Mouse (Mus musculus) forebrain, embryonic 14.5 days (tissue): ENCODE measurements around the gene Fkrp. TPM values are rescaled to one million over a fixed set of nuclear protein-coding genes. Genes with fewer than 3 reads are reported as not detected.

ENCODE experiments used
- ATAC-seq: fragments of 200-750 bp; cut with Nextera tagmentation; 2 replicates; pipeline ENCODE4 v1.8.0; 2017; ENCODE audit warnings: mild to moderate bottlenecking, moderate library complexity
- DNase-seq: peaks from one replicate; pipeline ENCODE4 v3.0.0-alpha.2; 2015; ENCODE audit warnings: low spot score
- H3K27ac ChIP-seq: fragments of 300-500 bp; sonication (generic); 2 replicates; pipeline ENCODE4 v1.5.1; 2014; ENCODE audit warnings: low read depth, mild to moderate bottlenecking, control low read depth, low read length, moderate library complexity
- H3K27me3 ChIP-seq: fragments of 300-500 bp; sonication (generic); replicated peaks from 2 replicates; pipeline ENCODE4 v1.6.1; 2014; ENCODE audit warnings: low read length, control low read depth, mixed read lengths; ENCODE audit not compliant: control insufficient read depth, insufficient read depth
- H3K36me3 ChIP-seq: fragments of 300-500 bp; sonication (generic); 2 replicates; pipeline ENCODE4 v1.6.1; 2014; ENCODE audit warnings: low read length, control low read depth; ENCODE audit not compliant: control insufficient read depth, insufficient read depth
- H3K4me1 ChIP-seq: fragments of 300-500 bp; sonication (generic); 2 replicates; pipeline ENCODE4 v1.6.1; 2014; ENCODE audit warnings: antibody characterized with exemption, low read length, control low read depth; ENCODE audit not compliant: control insufficient read depth, insufficient read depth
- H3K4me2 ChIP-seq: fragments of 300-500 bp; sonication (generic); 2 replicates; pipeline ENCODE4 v1.6.1; 2014; ENCODE audit warnings: mild to moderate bottlenecking, control low read depth, low read length
- H3K4me3 ChIP-seq: fragments of 300-500 bp; sonication (generic); 2 replicates; pipeline ENCODE4 v1.5.1; 2014; ENCODE audit warnings: low read depth, low read length, control low read depth
- H3K9ac ChIP-seq: fragments of 300-500 bp; sonication (generic); 2 replicates; pipeline ENCODE4 v1.6.1; 2014; ENCODE audit warnings: mild to moderate bottlenecking, low read length, control low read depth, moderate library complexity
- H3K9me3 ChIP-seq: fragments of 300-500 bp; sonication (generic); replicated peaks from 2 replicates; pipeline ENCODE4 v1.6.1; 2016; ENCODE audit warnings: low read length, control low read depth, mixed read lengths; ENCODE audit not compliant: control insufficient read depth
- WGBS: fragments of 180-500 bp; shearing (Covaris S2); extraction: QIAGEN DNeasy Blood & Tissue Kit; methylation state at CpG from one replicate; pipeline ENCODE4 v1.1.7; 2014; 5-methylcytosine and 5-hydroxymethylcytosine counted together
- polyA plus RNA-seq: library from polyadenylated mRNA; unstranded; fragments of >200 nt; fragmentation: Nextera tagmentation; extraction: Ambion mirVana; gene quantifications from 2 replicates; pipeline ENCODE4 v1.2.1, GENCODE M21; 2014

The Fkrp gene
- polyA plus RNA-seq, 1 experiment from 2014 or later = 26.4 TPM

- DNase-seq (no peak), ATAC-seq (no peak)
- Histone ChIP-seq H3K4me2 (no peak overlapping the region), H3K27ac (no peak overlapping the region), H3K4me1 (peaks cover 9% of the 10 kb centered on the region; the same call in 1 of the 2 replicates), H3K9me3 (no peaks in the 10 kb centered on the region), H3K9ac (no peak overlapping the region), H3K4me3 (no peak overlapping the region), H3K36me3 (peaks cover 62% of the 10 kb centered on the region), H3K27me3 (no peaks in the 10 kb centered on the region)
- 96% methylated on average over 12 of the region's 12 CpGs for WGBS
Observed at GRCm38 (mm10) chr7:16839427-16840108, 23.0 kb upstream of the Fkrp start.

- 84% methylated on average over 6 of the region's 6 CpGs for WGBS
- Histone ChIP-seq H3K9me3 (no peaks in the 10 kb centered on the region), H3K4me3 (no peak overlapping the region), H3K36me3 (peaks cover 69% of the 10 kb centered on the region), H3K4me2 (no peak overlapping the region), H3K4me1 (0 out of 2 replicates have a peak, but pooled peaks cover 5% of the 10 kb centered on the region), H3K27me3 (no peaks in the 10 kb centered on the region), H3K9ac (no peak overlapping the region), H3K27ac (no peak overlapping the region)
- DNase-seq (no peak), ATAC-seq (no peak)
Observed at GRCm38 (mm10) chr7:16838804-16839426, 22.4 kb upstream of the Fkrp start.

- Histone ChIP-seq H3K9me3 (no peaks in the 10 kb centered on the region), H3K4me2 (no peak overlapping the region), H3K4me1 (0 out of 2 replicates have a peak, but pooled peaks cover 2% of the 10 kb centered on the region), H3K4me3 (no peak overlapping the region), H3K27me3 (no peaks in the 10 kb centered on the region), H3K9ac (no peak overlapping the region), H3K36me3 (peaks cover 76% of the 10 kb centered on the region), H3K27ac (no peak overlapping the region)
- ATAC-seq = no peak
- WGBS = 93% methylated on average over 18 of the region's 18 CpGs
- DNase-seq = no peak
Observed at GRCm38 (mm10) chr7:16837916-16838803, 21.6 kb upstream of the Fkrp start.

- WGBS = 92% methylated on average over 9 of the region's 9 CpGs
- H3K36me3 ChIP-seq = peaks cover 100% of the 10 kb centered on the region
- ATAC-seq = no peak
Observed at GRCm38 (mm10) chr7:16830449-16830848, 13.9 kb upstream of the Fkrp start.

GRCm38 (mm10) chr7:16827274-16827673, 10.7 kb upstream of the Fkrp start:
- no peak overlapping the region for H3K27ac ChIP-seq
- H3K4me1 ChIP-seq = no peaks in the 10 kb centered on the region
- no peaks in the 10 kb centered on the region for H3K9me3 ChIP-seq
- 87% methylated on average over 4 of the region's 4 CpGs for WGBS
- no peak overlapping the region for H3K4me2 ChIP-seq
- ATAC-seq (no peak), DNase-seq (no peak)
- H3K36me3 ChIP-seq = peaks cover 98% of the 10 kb centered on the region
- no peak overlapping the region for H3K4me3 ChIP-seq
- H3K9ac ChIP-seq = no peak overlapping the region
- no peaks in the 10 kb centered on the region for H3K27me3 ChIP-seq

More at GRCm38 (mm10) chr7:16830449-16830848, 13.9 kb upstream of the Fkrp start:
- Histone ChIP-seq H3K4me2 (no peak overlapping the region), H3K27ac (no peak overlapping the region), H3K4me1 (no peaks in the 10 kb centered on the region), H3K9ac (no peak overlapping the region), H3K9me3 (no peaks in the 10 kb centered on the region), H3K4me3 (no peak overlapping the region), H3K27me3 (no peaks in the 10 kb centered on the region)
- no peak for DNase-seq

GRCm38 (mm10) chr7:16826571-16826970, 10.0 kb upstream of the Fkrp start:
- H3K4me1 ChIP-seq = no peaks in the 10 kb centered on the region
- no peak overlapping the region for H3K9ac ChIP-seq
- peaks cover 91% of the 10 kb centered on the region for H3K36me3 ChIP-seq
- DNase-seq (no peak), ATAC-seq (no peak)
- no peak overlapping the region for H3K4me2 ChIP-seq
- H3K9me3 ChIP-seq = no peaks in the 10 kb centered on the region
- H3K27ac ChIP-seq = no peak overlapping the region
- no peaks in the 10 kb centered on the region for H3K27me3 ChIP-seq
- no peak overlapping the region for H3K4me3 ChIP-seq
- WGBS = 95% methylated on average over 5 of the region's 5 CpGs

- Histone ChIP-seq H3K36me3 (peaks cover 83% of the 10 kb centered on the region), H3K4me2 (no peak overlapping the region), H3K9me3 (no peaks in the 10 kb centered on the region), H3K27me3 (no peaks in the 10 kb centered on the region), H3K27ac (no peak overlapping the region), H3K4me1 (0 out of 2 replicates have a peak, but pooled peaks cover 3% of the 10 kb centered on the region), H3K9ac (no peak overlapping the region), H3K4me3 (no peak overlapping the region)
- DNase-seq (no peak), ATAC-seq (no peak)
- WGBS = 76% methylated on average over 10 of the region's 10 CpGs
Observed at GRCm38 (mm10) chr7:16825785-16826184, 9.3 kb upstream of the Fkrp start.

- Histone ChIP-seq H3K4me3 (no peak overlapping the region), H3K4me2 (no peak overlapping the region), H3K4me1 (peaks cover 10% of the 10 kb centered on the region), H3K27ac (no peak overlapping the region), H3K36me3 (peaks cover 63% of the 10 kb centered on the region), H3K9ac (no peak overlapping the region), H3K27me3 (no peaks in the 10 kb centered on the region), H3K9me3 (no peaks in the 10 kb centered on the region)
- 74% methylated on average over 5 of the region's 5 CpGs for WGBS
- ATAC-seq = no peak
- DNase-seq = no peak
Observed at GRCm38 (mm10) chr7:16823734-16824133, 7.2 kb upstream of the Fkrp start.
